Mouse (Mus musculus) embryo, embryonic 10.5 days (tissue): Measurements from ENCODE around the gene S100a3.

Experiments
- DNase-seq: peaks from one replicate; pipeline ENCODE4 v3.0.0-alpha.2; 2015; ENCODE audit warnings: low spot score

The S100a3 gene

GRCm38 (mm10) chr3:90626266-90627021, 66.1 kb downstream of the S100a3 start:
- no peak for DNase-seq

- DNase-seq, result no peak
Observed at GRCm38 (mm10) chr3:90627366-90627765, 67.0 kb downstream of the S100a3 start.

GRCm38 (mm10) chr3:90627807-90628206, 67.4 kb downstream of the S100a3 start:
- peak; percentile 26 for DNase-seq

DNA sequence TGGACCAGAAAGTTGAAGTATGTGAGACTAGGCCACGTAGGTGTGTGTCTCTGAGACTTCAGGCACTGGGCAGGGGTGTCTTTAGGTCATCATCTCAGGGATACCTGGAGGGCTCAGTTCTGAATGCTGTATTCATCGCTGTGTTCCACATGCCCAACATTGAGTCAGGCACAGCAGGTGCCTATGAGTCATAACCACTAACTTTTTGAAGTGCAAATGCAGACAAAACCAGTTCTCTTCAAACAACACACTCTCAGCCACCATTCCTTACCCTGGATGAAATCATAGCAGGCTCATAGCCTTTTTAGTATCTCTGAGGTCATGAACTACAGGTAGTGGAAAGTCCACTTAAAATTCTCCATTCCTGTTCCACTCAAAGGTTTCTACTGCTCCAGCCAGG, 68.9 kb downstream of the S100a3 start:
- no peak for DNase-seq

DNA sequence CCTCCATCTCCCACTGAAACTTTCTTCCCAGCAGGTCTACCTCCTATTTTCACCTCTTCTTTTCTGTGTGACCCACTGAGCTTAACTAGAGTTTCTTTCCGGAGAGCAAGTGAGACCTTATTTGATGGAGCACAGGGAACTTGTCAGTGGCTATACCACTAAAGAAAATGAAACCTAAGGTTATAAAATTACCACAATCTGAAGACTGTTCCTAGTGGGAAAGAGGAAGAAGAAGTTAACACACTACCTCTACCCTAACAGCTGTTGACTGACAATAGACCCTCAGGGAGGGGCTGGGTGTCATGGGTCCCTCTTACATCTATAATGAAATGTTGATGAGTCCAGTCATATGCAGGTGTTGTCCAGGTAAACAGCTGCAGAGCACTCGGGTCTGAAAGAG, 71.6 kb downstream of the S100a3 start:
- no peak for DNase-seq

GRCm38 (mm10) chr3:90638511-90639275, 78.3 kb downstream of the S100a3 start:
- DNase-seq, result no peak

DNA sequence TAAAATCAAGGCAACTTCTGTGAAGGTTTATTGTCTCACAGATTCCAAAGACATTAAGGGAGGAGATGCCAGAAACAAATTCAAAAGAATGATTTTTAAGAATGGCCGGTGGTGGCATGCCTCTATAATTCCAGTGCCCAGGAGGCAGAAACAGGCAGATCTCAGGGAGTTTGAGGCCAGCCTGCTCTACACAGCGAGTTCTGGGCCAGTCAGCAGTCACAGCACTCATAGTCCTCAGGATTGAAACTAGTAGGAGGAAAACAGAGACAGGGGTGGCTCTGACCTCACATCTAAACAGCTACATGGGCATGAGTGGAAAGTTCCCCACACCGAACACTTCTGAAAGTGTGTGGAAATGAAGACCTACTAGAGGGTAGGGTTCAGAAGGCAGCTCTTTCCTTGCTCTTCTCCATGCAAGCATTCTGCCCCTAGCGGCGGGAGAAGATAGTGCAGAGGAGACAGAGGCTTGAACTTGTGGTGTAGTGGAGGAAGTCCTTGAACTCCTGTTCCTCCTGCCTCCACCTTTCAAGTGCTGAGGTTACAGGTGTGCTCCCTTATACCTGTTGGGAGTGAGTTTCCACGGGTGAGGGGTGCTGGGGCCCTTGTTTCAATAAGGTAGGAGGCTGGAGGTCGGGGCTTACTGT, 79.3 kb downstream of the S100a3 start:
- DNase-seq, result peak; percentile 55

DNA sequence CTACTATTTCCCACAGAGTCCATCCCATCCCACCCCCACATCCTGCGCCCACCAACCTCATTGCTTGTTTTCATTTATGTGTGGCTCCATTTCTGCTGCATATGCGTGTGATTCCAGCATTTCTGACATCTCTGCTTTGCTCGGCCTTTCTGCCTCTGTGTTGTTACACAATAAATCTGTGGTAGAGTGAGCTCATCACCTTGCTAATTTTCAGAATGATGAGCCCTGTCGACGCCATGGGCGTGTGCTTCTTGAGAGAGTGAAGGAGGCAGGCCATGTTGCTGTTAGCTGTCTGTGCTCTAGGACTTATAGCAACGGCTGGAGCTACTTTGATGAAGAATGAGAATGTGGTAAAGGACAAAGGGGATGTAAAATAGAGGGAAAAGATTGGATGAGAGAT, 80.6 kb downstream of the S100a3 start:
- DNase-seq, result no peak

- peak; percentile 47 for DNase-seq
Observed at GRCm38 (mm10) chr3:90644220-90644619, 83.8 kb downstream of the S100a3 start.

DNA sequence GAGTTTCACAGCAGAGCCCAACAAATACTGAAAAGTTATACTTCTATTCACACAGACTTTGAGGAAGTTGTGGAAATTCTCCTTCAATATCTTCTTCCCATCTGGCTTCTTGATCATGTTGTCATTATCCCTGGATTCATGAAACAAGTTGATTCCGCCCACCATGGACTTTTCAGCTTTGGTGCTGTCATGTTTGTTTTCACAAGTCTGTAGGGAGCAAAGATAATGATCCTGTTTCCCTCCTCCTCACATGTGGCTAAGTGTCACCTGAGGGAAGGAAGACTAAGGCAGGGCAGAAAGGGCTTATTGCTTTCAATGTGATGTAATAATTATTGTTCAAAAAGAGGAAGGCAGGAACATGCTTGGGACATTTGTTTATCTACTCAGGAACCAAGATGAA, 86.9 kb downstream of the S100a3 start:
- no peak for DNase-seq

DNA sequence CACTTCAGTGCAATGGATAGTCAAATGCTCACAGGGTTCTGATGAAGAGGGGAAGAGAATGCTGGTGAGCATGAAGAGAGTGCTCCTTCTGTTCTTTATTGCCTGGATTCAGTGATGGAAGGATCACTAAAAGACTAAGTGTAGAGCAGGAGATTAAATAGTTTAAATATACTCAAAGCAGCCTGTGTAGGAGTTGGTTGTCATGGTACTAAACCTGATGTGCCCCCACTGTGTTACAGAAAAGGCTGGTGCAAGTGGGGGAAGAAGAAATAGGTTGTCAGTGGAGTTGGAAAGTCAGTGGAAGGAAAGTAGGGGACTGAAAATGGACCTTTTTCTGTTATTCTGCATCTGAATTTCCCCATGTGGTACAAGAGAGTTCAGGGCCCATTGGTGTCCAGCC, 88.6 kb downstream of the S100a3 start:
- no peak for DNase-seq

GRCm38 (mm10) chr3:90649832-90650231, 89.5 kb downstream of the S100a3 start:
- DNase-seq, result no peak
